Mouse (Mus musculus) gastrocnemius, postnatal 4 days (tissue): ENCODE results near the gene Olfr1442. TPM values are rescaled to one million over a fixed set of nuclear protein-coding genes. Genes with fewer than 3 reads are reported as not detected.
"Not testable (repeated sequence)": the region's sequence is repeated elsewhere in the genome, so short reads cannot be mapped to it uniquely, and the experiment has no call there.

Source experiments
- DNase-seq, 2 experiments: peaks; one replicate each; pipeline ENCODE4 v3.0.0; 2021 to 2022; ENCODE audit warnings: low spot score in 2 of 2, mixed read lengths in 2 of 2
- long read RNA-seq, 2 experiments: library from polyadenylated mRNA; stranded (forward); transcript quantifications; one replicate each; pipeline ENCODE4 v2.0.0; 2021
- total RNA-seq, 2 experiments: library from RNA; stranded (reverse); gene quantifications; 2 replicates each; pipeline ENCODE4 v1.2.3; 2021

Gene Olfr1442
- not detected for total RNA-seq
- long read RNA-seq, experiment 1: 0 reads
- long read RNA-seq, experiment 2: 0 reads

GRCm38 (mm10) chr19:12670139-12670538 is at the start of gene Olfr1442:
Gene Olfr1442, plus strand, starts transcription at chr19:12670439.
- DNase-seq: no peak

GRCm38 (mm10) chr19:12633176-12633575 is 37.1 kb upstream of the Olfr1442 start, which contains the start of gene Glyat:
Gene Glyat, plus strand, starts transcription at chr19:12633308.
- DNase-seq: no peak

- DNase-seq: no peak
These were observed 36.0 kb upstream of the Olfr1442 start for GRCm38 (mm10) chr19:12634259-12634658.

- DNase-seq: no peak
These were observed 35.3 kb upstream of the Olfr1442 start for GRCm38 (mm10) chr19:12634963-12635362.

- DNase-seq: no peak
These were observed 33.4 kb upstream of the Olfr1442 start for GRCm38 (mm10) chr19:12636863-12637262.

- DNase-seq: no peak
These were observed 32.2 kb upstream of the Olfr1442 start for GRCm38 (mm10) chr19:12638049-12638448.

- no peak for DNase-seq
These were observed 20.7 kb upstream of the Olfr1442 start for GRCm38 (mm10) chr19:12649511-12649910.

- no peak for DNase-seq
These were observed 4.1 kb upstream of the Olfr1442 start for GRCm38 (mm10) chr19:12666156-12666555.

GRCm38 (mm10) chr19:12668601-12669000 is 1.6 kb upstream of the Olfr1442 start:
- not testable (repeated sequence) for DNase-seq

GRCm38 (mm10) chr19:12671051-12671450 is 812 bp downstream of the Olfr1442 start:
- no peak for DNase-seq

GRCm38 (mm10) chr19:12677812-12678211 is 7.6 kb downstream of the Olfr1442 start, which contains the start of gene Olfr1443:
Gene Olfr1443, plus strand, starts transcription at chr19:12678112.
- no peak for DNase-seq

- DNase-seq: no peak
These were observed 14.4 kb downstream of the Olfr1442 start for GRCm38 (mm10) chr19:12684638-12685037.

GRCm38 (mm10) chr19:12685231-12685630 is 15.0 kb downstream of the Olfr1442 start:
- no peak for DNase-seq

- no peak for DNase-seq
These were observed 25.4 kb downstream of the Olfr1442 start, which contains the start of gene Keg1 for GRCm38 (mm10) chr19:12695590-12695989. Gene Keg1, plus strand, starts transcription at chr19:12695786.

- DNase-seq: no peak
These were observed 26.0 kb downstream of the Olfr1442 start for GRCm38 (mm10) chr19:12696221-12696620.

- no peak for DNase-seq
These were observed 38.2 kb downstream of the Olfr1442 start for GRCm38 (mm10) chr19:12708458-12708857.

- DNase-seq: no peak
These were observed 38.7 kb downstream of the Olfr1442 start for GRCm38 (mm10) chr19:12708986-12709385.

- no peak for DNase-seq
These were observed 49.0 kb downstream of the Olfr1442 start for GRCm38 (mm10) chr19:12719189-12719588.

- DNase-seq: no peak
These were observed 50.2 kb downstream of the Olfr1442 start for GRCm38 (mm10) chr19:12720463-12720862.

GRCm38 (mm10) chr19:12720919-12721318 is 50.7 kb downstream of the Olfr1442 start:
- DNase-seq: not testable (repeated sequence)

GRCm38 (mm10) chr19:12721596-12721995 is 51.4 kb downstream of the Olfr1442 start:
- DNase-seq: not testable (repeated sequence)

GRCm38 (mm10) chr19:12722308-12722707 is 52.1 kb downstream of the Olfr1442 start:
- peak in 1 of 2 experiments; percentile 40 for DNase-seq

- DNase-seq: no peak
These were observed 55.6 kb downstream of the Olfr1442 start for GRCm38 (mm10) chr19:12725851-12726250.
